Mouse (Mus musculus) right cerebral cortex, adult 2 months (tissue): ENCODE results near the gene Tmem121.

ENCODE experiments used
- DNase-seq, 2 experiments: peaks; one replicate each; pipeline ENCODE4 v3.0.0; 2021 to 2022; ENCODE audit warnings: low spot score in 2 of 2

Tmem121 gene

GRCm38 (mm10) chr12:113148381-113149035 lies 37.2 kb upstream of the Tmem121 start:
- DNase-seq = no peak

- DNase-seq = no peak
Measured at GRCm38 (mm10) chr12:113149341-113149740, 36.4 kb upstream of the Tmem121 start.

- DNase-seq = no peak
Measured at GRCm38 (mm10) chr12:113149896-113150295, 35.8 kb upstream of the Tmem121 start.

GRCm38 (mm10) chr12:113150591-113150990 lies 35.1 kb upstream of the Tmem121 start:
- DNase-seq = no peak

- no peak for DNase-seq
Measured at GRCm38 (mm10) chr12:113151046-113151445, 34.7 kb upstream of the Tmem121 start.

GRCm38 (mm10) chr12:113151661-113152271 lies 34.0 kb upstream of the Tmem121 start:
- no peak for DNase-seq

GRCm38 (mm10) chr12:113152272-113152661 lies 33.5 kb upstream of the Tmem121 start:
- DNase-seq = no peak

- DNase-seq = no peak
Measured at GRCm38 (mm10) chr12:113152991-113153525, 32.7 kb upstream of the Tmem121 start.

GRCm38 (mm10) chr12:113153971-113154370 lies 31.8 kb upstream of the Tmem121 start:
- DNase-seq = no peak

GRCm38 (mm10) chr12:113154747-113155075 lies 31.0 kb upstream of the Tmem121 start:
- no peak for DNase-seq

- DNase-seq = peak in 1 of 2 experiments; percentile 48
Measured at GRCm38 (mm10) chr12:113155076-113155771, 30.5 kb upstream of the Tmem121 start.

GRCm38 (mm10) chr12:113155887-113156539 lies 29.7 kb upstream of the Tmem121 start, which contains the start of gene Tedc1:
Tedc1 (plus strand) TSS chr12:113156421.
- DNase-seq = peak; percentile 99

- DNase-seq = no peak
Measured at GRCm38 (mm10) chr12:113156540-113156929, 29.2 kb upstream of the Tmem121 start.

- DNase-seq = no peak
Measured at GRCm38 (mm10) chr12:113157002-113157401, 28.7 kb upstream of the Tmem121 start.

GRCm38 (mm10) chr12:113157521-113157920 lies 28.2 kb upstream of the Tmem121 start:
- DNase-seq = no peak

- no peak for DNase-seq
Measured at GRCm38 (mm10) chr12:113157971-113158370, 27.8 kb upstream of the Tmem121 start.

- DNase-seq = no peak
Measured at GRCm38 (mm10) chr12:113163561-113164006, 22.1 kb upstream of the Tmem121 start.

GRCm38 (mm10) chr12:113168031-113168536 lies 17.6 kb upstream of the Tmem121 start:
- no peak for DNase-seq

GRCm38 (mm10) chr12:113176960-113177725 lies 8.6 kb upstream of the Tmem121 start:
- DNase-seq = no peak

GRCm38 (mm10) chr12:113181020-113181419 lies 4.7 kb upstream of the Tmem121 start:
- no peak for DNase-seq

GRCm38 (mm10) chr12:113184945-113185344 lies 785 bp upstream of the Tmem121 start:
- no peak for DNase-seq
